Mouse (Mus musculus) cerebellum, adult 11 months (tissue): ENCODE measurements around the gene Ptcd3.
"Not testable (repeated sequence)": the region's sequence is repeated elsewhere in the genome, so short reads cannot be mapped to it uniquely, and the experiment has no call there.

ENCODE experiments used
- DNase-seq: peaks from one replicate; pipeline ENCODE4 v3.0.0; 2022

Gene Ptcd3

DNA sequence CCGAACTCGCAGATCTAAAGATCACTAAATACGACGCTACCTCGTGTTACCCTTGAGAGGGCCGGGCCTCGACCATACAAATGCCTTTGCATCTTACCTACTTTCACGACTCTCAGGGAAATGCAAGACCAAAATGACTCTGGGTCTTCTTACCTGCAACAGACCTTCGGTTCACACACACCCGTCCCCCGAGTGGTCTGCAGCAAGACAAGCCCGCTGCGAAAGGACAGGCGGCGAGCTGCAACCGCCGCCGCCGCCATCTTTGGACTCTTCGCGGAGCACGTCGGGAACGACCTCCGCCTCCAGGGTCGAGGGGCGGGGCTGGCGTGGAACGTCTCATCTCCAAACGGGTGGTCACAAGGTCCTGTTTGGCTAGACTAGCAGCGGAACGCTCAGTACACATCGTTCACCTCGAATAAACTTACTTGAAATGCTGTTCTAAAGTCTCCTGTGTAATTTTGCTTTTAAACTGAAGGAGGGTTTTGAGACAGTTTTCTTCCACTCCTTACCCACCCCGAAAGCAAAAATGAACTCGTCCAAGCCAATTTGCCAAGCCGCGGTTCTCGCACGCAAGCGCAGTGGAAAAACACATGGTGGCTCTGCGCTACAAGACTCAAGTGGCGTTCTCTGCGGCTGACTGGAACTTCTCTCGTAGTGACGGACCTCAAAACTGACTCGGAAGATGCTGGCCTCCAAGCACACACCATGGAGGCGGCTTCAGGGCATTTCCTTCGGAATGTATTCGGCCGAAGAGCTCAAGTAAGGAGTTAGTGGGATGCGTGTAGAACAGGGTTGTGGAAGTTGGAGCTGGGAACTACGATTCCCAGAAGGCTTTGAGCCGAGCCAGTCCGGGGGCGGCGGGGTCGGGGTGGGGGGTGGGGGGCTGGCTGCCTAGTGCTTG, at the start of gene Ptcd3, which contains the start of gene Polr1a:
Ptcd3 (minus strand) TSS at position 270 of the 901 bp plus-strand sequence.
Polr1a (plus strand) TSS at position 573 of the 901 bp plus-strand sequence.
- DNase-seq: peak; percentile 88

DNA sequence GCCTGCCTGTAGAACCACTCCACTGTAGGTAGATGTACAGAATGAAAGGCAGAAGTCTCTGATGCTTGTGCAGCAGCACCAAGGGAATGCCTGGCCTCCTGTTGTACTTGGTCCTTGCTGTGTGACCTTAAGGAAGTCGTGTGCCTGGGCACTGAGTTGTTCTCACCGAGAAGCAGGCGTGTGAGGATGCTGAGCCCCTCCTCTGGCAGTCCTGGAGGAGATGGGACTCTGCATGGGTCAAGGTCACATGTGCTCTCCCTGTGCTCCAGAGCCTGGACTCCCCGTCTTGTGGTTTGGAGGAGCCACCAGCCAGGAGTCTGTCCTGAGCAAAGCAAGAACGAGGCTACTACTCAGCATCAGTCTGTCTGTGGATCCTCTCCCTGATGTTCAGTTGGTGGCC, 42.6 kb upstream of the Ptcd3 start:
- DNase-seq: no peak

DNA sequence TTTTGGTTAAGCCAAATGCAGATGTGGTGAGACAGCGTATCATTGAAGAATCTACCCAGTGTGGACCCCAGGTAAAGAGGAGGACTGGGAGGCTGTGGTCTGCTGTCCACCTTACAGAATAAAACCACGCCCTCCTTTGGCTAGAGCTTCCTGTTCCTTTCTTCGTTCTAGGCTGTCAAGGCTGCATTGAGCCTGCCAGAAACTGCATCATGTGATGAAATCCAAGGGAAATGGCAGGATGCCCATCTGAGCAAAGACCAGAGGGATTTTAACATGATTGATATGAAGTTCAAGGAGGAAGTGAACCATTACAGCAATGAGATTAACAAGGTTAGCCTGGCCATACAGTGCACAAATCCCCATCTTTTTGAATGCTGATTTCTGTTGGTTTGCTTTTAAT, 42.0 kb upstream of the Ptcd3 start:
- DNase-seq: no peak

DNA sequence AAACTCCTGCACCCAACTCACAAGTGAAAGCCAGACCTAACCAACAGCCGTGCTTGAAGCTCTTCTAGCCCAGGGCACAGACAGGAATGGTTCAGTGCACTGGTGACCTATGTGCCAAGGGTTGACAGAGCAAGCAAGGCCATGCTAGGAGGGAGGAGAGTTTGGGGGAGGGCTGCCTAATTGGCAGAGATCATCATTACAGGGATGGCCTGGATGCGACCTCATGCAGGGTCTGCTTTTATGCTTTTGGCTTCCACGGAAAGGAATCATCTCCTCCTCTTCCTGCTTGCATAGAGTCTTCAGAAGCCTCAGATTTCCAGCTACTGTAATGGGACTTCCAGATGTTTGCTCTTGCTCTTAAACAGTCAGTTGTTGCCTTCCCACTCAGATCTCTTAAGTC, 41.2 kb upstream of the Ptcd3 start:
- no peak for DNase-seq

DNA sequence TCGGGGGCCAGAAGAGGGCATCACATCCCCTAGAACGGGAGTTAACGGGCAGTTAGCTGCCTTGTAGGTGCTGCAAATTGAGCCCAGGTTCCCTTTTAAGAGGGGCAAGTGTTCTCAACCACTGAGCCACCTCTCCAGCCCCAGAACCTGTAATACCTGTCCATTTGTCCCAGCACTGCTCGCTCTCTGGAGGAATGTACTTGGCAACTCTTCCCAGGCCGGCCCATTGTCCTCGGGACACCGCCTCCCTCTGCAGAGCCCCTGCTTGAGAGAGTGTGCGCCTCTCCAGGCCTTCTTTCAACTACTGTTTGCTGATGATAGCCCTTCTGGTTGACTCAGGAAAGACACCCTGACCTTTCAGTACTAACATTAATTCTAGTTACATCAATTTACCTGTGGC, 37.6 kb upstream of the Ptcd3 start:
- DNase-seq: no peak

DNA sequence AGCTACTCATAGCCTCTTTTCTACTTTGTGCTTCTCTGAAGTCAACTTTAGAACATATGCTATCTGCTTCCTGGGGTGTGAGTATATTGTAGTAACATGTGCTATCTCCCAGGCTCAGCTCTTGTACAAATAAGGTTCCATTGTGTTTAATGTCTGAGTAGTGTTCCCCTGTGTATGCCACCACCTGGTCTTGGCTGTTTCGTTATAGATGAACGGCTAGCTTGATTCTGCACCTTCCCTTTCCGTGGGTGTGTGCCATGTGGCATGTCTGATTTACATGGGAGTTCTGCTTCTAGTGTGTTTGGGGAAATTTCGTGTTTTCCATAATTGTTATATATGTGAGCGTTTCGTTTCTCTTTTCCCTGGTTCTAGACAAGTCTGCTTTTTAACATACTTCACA, 36.6 kb upstream of the Ptcd3 start:
- no peak for DNase-seq

DNA sequence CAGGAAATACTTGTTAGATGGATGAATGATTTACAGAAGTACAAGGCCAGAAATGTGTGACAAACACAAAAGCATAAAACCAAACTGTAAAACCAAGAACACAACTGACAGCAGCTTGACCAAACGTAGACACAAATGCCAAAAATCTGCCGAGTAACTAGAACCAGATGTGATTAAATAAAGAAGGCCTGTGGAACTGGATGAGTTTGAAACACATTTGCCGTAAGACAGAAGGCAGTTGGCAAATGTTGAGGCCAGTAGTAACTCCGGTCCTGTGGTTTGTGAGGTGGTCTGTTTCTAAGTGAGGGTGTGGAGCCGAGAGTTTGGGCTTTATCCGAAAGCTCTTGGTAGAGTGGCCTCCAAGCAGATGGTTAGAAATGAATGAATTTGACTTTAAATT, 32.4 kb upstream of the Ptcd3 start:
- DNase-seq: no peak

DNA sequence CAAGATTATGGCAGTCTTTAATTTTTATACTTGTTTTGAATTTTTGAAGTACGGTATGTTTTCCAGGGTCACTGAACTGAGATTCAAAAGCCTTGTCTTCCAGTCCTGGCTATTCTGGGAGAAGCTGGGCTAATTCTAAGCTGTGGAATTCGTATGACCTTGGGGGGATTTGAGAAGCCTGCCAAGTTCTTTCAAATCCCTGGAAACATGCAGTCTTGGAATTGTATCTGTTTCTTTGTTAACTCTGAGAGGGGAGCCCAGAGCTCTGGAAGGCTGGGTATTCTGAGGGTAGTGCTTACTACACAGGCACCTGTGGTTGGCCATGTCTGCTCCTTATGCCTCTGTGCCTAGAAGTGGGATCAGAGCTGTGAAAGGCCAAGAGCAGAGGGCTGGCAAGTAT, 27.2 kb upstream of the Ptcd3 start:
- DNase-seq: no peak

DNA sequence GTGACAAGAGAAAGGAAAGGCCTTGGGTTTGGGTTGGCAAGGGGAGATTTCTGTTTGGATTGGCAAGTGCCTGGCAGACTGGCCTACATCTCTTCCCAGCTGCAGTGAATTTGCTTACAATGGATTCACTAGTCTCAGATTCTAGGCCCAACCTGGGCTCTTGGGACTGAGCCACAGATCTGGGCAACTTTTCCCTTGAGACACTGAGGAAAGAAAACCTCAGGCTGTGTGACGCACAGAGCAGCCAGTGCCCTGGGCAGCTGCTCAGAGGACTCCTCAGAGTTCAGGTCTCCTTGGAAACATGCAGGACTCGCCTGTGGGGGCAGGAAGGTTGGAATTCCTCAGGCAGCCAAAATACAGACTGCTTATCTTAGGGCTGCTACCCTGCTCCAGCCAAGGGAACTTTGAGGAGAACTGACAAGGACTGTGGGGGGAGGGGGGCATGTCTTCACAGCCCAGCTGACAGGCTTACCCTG, 25.6 kb upstream of the Ptcd3 start:
- DNase-seq: no peak

DNA sequence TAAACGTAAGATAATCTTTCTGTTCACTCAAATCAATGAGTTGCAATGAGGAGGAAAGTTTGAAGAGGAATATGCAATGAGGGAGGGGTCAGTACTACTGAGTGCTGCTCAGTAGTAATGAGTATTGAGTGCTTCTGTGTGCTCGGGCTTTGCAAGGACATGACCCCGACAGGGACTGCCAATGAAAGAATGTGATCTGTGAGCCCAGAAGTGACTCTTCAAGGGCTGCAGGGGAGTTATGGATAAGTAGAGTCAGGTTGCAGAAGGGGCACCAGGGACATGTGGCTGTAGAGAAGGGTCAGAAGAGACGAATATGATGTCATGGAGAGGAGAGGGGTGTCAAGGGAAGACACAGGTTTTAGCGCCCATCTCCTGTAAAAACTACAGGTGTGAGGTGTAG, 23.8 kb upstream of the Ptcd3 start:
- no peak for DNase-seq

DNA sequence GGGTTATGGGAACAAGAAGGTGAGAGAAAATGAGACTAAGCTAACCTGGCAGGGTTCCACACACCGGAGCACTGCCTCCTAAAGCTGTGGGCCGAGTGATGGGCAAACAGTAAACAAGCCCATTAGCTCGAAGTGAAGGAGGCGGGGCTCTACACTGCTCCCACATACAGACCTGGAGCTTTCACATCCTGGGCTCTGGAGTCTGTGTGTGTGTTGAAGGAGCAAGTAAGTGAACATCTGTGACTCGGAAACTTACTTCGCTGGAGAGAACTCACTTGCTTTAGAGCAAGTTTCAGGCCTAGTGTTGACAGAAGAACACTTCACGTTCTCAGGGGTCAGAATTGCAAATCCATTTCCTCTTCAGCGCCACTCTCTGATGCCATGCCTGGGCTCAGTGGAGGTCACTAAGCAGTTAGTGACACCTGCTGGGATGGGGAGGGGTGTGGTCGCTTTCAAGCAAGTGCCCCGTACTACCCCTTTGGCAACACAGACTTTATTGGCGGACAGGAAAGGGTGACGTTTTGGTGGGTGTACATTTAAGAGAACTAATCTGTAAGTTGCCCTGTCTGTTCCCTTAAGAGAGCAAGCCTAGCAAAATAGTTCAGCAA, 22.4 kb upstream of the Ptcd3 start:
- DNase-seq: no peak

DNA sequence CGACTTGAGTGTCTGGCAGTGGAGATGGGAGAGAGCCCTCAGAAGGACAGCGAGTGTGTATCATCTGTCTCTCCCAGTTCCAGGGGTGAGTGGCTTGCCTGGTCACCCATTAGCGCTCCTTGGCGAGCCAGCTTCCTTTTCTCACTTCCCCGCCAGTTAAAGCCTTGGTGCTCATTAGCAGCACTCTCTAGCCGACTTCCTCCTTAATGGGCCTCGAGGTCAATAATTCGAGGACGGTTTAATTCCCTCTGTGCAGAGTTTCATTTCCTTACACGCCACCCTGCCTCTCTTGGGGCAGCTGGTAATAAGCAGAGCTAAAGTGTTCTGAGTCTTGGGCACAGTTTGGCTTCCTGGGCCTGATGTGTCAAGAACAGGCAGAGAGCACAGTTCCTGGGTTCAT, 21.5 kb upstream of the Ptcd3 start:
- DNase-seq: no peak

DNA sequence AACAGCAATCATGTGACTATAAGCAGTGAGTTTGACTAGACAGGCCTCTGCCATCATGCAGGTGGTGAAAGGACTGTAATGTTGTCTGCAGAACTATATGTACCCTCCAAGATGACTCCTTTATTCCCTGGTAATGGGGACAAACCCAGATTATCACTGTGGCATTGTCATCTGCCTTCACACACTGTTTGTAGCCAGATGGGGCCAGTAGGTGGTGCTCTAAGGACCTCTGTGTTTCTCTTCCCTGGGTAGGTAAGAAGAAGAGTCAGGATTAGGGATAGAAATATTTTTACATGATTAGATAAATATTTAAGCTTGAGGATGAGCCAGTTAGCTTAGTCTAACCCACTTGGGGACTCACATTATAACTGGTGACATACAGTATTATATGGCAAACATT, 19.4 kb upstream of the Ptcd3 start:
- DNase-seq: peak; percentile 70

DNA sequence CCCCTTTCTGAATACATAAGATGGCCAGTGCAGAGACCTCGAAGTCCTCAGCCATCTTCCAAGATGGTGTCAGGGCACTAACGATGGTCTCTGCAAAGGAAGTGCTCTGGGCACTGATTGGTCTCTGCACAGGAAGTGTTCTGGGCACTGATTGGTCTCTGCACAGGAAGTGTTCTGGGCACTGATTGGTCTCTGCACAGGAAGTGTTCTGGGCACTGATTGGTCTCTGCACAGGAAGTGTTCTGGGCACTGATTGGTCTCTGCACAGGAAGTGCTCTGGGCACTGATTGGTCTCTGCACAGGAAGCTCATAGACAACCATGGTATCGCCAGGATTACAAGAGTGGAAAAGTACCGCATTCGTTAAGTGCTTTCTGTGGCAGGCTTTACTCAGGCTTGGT, 16.7 kb upstream of the Ptcd3 start:
- not testable (repeated sequence) for DNase-seq

DNA sequence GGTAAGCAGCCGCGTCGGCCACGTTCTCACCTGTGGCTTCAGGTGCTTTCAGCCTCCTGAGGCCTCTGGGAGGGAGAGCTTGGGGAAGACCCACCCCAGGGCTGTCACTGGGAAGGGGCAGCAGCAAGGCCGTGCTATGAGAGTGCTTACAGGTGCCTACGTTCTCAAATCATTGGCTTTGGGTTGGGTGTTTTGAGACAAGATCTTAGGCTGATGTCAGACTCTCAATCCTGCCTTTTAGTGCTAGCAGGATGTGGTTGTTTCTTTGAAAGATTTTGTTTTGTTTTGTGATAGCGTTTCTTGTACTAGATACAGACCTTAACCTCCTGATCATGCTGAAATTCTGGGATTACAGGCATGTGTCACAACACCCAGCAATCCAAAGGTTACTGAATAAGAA, 12.2 kb upstream of the Ptcd3 start:
- no peak for DNase-seq

DNA sequence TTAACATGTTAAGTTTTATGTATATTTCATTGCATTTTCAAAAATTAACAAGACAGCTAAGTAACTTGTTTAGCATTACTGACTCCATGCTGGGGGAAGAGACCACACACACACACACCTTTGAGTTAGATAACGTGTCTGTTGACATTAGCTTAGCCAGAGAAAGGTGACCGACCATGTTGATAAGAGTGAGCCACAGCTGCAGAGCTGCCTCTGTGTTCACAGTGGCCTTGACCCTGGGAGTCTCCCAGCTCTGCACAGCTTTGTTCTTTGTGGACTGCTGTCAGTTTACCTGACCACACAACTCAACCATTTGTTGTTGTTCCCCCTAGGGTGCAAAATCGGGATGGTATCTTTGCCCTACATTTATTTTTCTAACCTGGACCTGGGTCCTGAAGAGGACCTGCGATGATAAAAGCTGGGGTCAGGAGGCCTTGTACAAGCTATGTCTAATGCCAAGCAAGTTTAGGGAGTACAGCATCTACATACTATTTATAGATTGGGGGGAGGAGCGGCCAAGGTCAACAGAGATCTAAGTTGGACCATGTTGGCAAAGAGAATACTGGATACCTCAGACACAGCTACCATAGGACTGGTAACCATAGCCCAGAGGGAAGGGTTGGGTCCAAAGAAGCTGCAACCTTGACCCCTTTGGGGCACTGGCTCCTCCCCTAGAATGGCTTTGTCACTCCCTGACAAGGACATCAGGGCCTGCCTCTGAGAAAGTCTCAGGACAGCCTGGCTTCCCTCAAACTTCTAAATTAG, 3.3 kb upstream of the Ptcd3 start:
- no peak for DNase-seq

DNA sequence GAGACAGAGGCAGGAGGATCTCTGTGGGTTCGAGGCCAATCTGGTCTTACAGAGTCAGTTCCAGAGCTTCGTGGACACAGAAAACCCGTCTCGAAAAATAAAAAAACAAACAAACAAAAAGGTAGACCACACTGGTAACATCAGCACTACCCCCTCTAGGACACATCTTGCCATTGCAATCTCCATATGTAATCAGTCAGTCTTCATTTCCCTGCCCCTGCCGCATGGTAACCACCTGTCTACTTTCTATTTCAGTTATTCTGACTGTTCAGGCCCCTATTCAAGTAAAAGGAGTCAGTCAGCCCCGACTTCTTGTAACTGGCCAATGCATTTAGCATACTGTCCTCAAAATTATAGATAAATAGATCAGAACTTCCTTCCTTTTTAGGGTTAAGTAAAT, 1.3 kb upstream of the Ptcd3 start:
- DNase-seq: no peak

DNA sequence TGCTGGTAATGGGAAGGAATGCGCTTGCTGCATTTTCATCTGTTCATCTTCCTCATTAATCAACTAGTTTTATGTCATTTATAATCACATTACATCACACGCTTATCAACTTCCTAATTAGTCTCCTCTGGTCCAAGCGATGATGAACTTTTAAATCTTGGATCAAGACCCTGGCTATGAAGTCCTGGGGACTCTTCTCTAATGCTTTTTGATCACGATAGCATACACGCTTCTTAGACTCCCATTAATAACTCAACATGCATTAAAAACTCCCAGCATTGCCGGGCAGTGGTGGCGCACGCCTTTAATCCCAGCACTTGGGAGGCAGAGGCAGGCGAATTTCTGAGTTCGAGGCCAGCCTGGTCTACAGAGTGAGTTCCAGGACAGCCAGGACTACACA, 834 bp upstream of the Ptcd3 start:
- DNase-seq: no peak

DNA sequence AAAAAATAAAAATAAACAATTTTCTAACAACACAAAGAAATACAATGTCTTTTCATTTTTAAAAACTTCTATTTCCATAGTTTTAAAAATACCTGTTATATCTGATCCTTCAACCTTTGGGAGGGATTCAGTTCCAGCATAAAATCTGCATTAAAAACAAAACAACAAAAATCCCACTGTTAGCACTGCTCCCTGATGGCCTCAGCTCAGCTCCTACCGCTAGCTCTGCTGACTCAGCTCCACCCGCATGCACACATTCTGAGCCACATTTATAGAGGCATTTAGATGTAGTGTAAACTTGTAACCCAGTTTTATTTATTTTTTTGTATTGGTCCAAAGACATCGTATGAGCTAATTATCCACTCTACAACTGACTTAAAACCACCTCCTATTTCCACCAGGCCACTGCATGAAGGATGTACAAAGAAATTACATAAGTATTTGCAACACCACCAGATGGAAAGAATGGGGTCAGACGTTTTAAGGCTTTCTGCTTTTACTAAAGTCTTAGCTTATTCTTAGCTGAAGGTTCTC, 781 bp downstream of the Ptcd3 start:
- DNase-seq: no peak

DNA sequence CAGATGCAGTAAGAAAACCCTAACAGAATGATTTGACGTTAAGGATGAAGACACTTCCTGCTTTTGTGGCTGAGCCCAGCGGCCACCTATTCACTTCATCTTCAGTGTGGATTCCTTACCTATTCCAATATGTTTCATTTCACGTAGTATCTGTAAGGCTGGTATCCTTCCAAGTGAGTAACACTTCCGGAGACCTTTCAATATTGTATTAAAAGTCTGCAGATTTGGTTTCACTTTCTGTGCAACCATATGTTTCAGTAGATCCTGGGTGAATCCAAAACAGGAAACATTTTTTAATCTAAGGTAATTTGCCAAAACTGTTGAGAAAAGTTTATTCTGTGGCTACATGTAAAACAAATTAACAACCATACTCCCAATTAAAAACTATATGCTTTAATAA, 15.3 kb downstream of the Ptcd3 start:
- no peak for DNase-seq

DNA sequence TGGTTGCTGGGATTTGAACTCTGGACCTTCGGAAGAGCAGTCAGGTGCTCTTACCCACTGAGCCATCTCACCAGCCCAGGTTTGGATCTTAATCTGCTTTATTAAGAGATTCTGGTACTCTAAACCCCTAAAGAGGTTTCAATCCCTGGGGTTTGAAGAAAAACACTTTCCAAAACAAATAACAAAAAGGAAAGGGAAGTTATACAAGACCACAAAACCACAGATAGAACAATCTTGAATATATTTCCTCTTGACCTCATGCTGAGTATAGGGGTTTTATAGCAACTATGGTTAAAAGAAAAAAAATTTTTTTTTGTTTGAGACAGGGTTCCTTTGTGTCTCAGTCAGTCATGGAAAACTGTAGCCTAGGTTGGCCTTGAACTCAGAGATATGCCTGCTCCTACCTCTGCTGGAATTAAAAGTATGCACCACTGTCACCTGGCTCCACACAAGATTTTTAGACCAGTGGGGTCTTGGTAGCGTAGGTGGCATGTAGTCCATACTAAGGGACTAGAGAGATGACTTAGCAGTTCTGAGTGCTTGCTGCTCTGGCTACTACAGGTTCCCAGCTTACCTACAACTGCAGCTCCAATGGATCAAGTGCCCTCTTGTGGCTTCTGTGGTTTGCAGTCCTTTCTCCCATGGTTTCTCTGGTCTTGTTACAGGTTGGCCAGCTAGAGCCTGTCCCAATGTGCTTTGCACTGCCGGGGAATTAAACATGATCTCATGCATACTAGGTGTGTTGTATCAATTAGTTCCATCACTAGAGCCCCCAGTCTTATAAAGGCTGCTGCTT, 30.4 kb downstream of the Ptcd3 start:
- no peak for DNase-seq

DNA sequence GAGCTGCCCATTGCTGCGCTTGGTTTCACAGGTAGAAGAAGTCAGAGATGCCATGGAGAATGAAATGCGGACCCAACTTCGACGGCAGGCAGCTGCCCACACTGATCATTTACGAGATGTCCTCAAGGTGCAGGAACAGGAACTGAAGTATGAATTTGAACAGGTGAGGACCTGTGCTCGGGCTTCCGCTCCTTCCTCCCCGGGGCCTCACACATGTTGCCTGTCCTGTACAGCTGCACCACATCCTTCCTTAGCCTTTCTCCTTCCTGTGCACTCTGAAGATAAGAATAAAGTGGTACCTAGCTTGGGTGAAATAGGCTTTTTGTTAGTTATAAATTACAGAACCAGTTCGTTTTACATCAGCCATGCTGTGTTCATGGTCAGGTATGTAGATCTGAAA, 37.2 kb downstream of the Ptcd3 start:
- no peak for DNase-seq

DNA sequence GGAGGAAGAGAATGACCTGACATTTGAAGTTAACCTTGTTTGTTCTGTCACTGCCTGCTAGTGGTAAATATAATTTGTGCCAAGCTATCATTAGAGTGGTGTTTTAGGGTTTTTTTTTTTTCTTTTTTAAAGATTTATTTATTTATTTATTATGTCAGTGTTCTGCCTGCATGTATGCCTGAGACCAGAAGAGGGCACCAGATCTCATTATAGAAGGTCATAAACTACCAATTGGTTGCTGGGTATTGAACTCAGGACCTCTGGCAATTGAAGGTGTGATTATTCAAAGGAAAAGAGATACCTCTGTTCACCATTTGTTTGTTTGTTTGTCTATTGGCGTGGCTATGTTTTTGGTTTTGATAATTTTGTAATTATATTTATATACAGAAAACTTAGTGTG, 39.7 kb downstream of the Ptcd3 start:
- no peak for DNase-seq
